Mouse (Mus musculus) embryonic facial prominence, embryonic 12.5 days (tissue): ENCODE measurements around the gene Cog4. TPM values are rescaled to one million over a fixed set of nuclear protein-coding genes. Genes with fewer than 3 reads are reported as not detected.

Source experiments
- ATAC-seq: fragments of 200-750 bp; cut with Nextera tagmentation; 2 replicates; pipeline ENCODE4 v1.8.0; 2017; ENCODE audit not compliant: insufficient number of reproducible peaks, insufficient read depth, low FRiP score, low TSS enrichment
- H3K27ac ChIP-seq: fragments of 300-500 bp; sonication (generic); 2 replicates; pipeline ENCODE4 v1.5.1; 2016; ENCODE audit warnings: mild to moderate bottlenecking
- H3K27me3 ChIP-seq: fragments of 300-500 bp; sonication (generic); 2 replicates; pipeline ENCODE4 v1.6.1; 2016; ENCODE audit warnings: mild to moderate bottlenecking, moderate library complexity
- H3K36me3 ChIP-seq: fragments of 300-500 bp; sonication (generic); 2 replicates; pipeline ENCODE4 v1.6.1; 2016; ENCODE audit warnings: mild to moderate bottlenecking
- H3K4me1 ChIP-seq: fragments of 300-500 bp; sonication (generic); 2 replicates; pipeline ENCODE4 v1.6.1; 2016
- H3K4me2 ChIP-seq: fragments of 300-500 bp; sonication (generic); replicated peaks from 2 replicates; pipeline ENCODE4 v1.6.1; 2016; ENCODE audit warnings: mild to moderate bottlenecking, moderate library complexity
- H3K4me3 ChIP-seq: fragments of 300-500 bp; sonication (generic); 2 replicates; pipeline ENCODE4 v1.5.1; 2016; ENCODE audit warnings: mild to moderate bottlenecking
- H3K9ac ChIP-seq: fragments of 300-500 bp; sonication (generic); 2 replicates; pipeline ENCODE4 v1.6.1; 2016; ENCODE audit warnings: mild to moderate bottlenecking, moderate library complexity
- H3K9me3 ChIP-seq: fragments of 300-500 bp; sonication (generic); 2 replicates; pipeline ENCODE4 v1.6.1; 2016; ENCODE audit warnings: mild to moderate bottlenecking, moderate library complexity
- WGBS: fragments of 180-500 bp; shearing (Covaris S2); methylation state at CpG from one replicate; pipeline ENCODE4 v1.1.7; 2016; 5-methylcytosine and 5-hydroxymethylcytosine counted together
- polyA plus RNA-seq: library from polyadenylated mRNA; unstranded; fragments of >200 nt; fragmentation: Nextera tagmentation; extraction: Ambion mirVana; gene quantifications from 2 replicates; pipeline ENCODE4 v1.2.1, GENCODE M21; 2016

The Cog4 gene
- polyA plus RNA-seq, 1 experiment from 2014 or later: 85.5 TPM

DNA sequence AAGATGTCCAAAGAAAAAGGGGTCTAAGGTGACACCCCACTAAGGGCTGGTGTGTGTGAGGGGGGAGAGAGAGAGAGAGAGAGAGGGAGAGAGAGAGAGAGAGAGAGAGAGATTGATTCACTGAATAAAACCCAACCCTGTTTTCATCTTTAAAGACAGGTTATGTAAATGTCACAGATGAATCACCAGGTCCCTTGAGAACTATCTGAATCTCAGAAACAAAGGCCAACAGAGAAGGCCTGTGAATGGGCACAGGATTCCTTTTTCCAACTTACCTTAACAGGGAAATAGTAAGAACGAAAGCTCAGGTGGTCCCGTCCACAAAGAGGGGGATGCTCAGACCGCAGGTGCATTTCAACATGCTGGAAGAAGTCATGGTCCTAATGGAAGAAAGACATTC is 35.3 kb upstream of the Cog4 start:
- no peak overlapping the region for H3K27ac ChIP-seq
- no peak overlapping the region for H3K4me3 ChIP-seq
- no peak overlapping the region for H3K4me2 ChIP-seq
- WGBS: 92% methylated on average over 3 of the region's 3 CpGs
- peaks cover 13% of the 10 kb centered on the region; the same call in 1 of the 2 replicates for H3K4me1 ChIP-seq
- peaks cover 73% of the 10 kb centered on the region for H3K36me3 ChIP-seq
- no peak for ATAC-seq
- no peaks in the 10 kb centered on the region for H3K27me3 ChIP-seq
- H3K9ac ChIP-seq: no peak overlapping the region
- H3K9me3 ChIP-seq: no peaks in the 10 kb centered on the region

- Histone ChIP-seq H3K27ac (no peak overlapping the region), H3K4me2 (no peak overlapping the region), H3K27me3 (no peaks in the 10 kb centered on the region), H3K4me1 (peaks cover 13% of the 10 kb centered on the region; the same call in 1 of the 2 replicates), H3K9ac (no peak overlapping the region), H3K4me3 (no peak overlapping the region), H3K36me3 (peaks cover 79% of the 10 kb centered on the region), H3K9me3 (no peaks in the 10 kb centered on the region)
- 96% methylated on average over 7 of the region's 7 CpGs for WGBS
- no peak for ATAC-seq
These were observed 34.6 kb upstream of the Cog4 start for GRCm38 (mm10) chr8:110811793-110812192.

GRCm38 (mm10) chr8:110812349-110813080 is 33.9 kb upstream of the Cog4 start:
- Histone ChIP-seq H3K36me3 (peaks cover 86% of the 10 kb centered on the region), H3K9me3 (no peaks in the 10 kb centered on the region), H3K4me1 (peaks cover 13% of the 10 kb centered on the region; the same call in 1 of the 2 replicates), H3K4me2 (no peak overlapping the region), H3K9ac (no peak overlapping the region), H3K27me3 (no peaks in the 10 kb centered on the region), H3K27ac (no peak overlapping the region), H3K4me3 (no peak overlapping the region)
- no peak for ATAC-seq
- 92% methylated on average over 7 of the region's 7 CpGs for WGBS

DNA sequence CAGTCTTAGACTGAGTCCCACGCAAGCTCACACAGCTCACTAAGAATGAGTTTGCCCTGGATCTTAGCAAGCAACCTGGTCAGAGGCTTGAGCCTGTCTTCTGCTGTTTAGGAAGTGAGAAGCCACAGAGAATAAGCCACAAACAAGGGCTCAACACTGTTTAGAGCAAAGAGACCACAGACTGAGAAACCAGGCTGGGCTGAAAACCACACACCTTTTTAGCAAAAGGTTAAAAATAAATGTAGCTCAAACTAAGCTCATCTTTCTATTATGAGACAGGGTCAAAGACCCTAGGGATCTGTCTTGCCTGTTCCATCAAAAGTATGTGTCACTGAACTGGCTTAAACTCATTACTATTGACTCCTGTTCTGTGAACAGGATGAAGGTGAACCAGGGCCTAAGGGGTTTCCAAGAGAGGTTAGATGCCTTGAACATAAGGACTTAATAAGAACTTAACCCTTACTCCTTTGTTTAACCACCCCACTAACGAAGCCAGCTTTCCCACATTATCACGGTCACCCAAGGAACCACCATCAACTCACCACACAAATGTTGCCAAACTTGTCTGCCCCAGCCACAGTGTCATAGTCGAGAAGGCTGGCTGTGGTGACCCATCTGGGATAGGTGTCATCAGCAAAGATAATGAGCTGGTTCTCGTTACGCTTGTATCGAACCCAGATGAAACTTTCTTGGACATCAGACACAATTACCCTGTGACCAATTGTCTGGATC is 33.2 kb upstream of the Cog4 start:
- ATAC-seq: no peak
- H3K9ac ChIP-seq: no peak overlapping the region
- no peaks in the 10 kb centered on the region for H3K9me3 ChIP-seq
- H3K4me3 ChIP-seq: no peak overlapping the region
- no peak overlapping the region for H3K4me2 ChIP-seq
- 88% methylated on average over 7 of the region's 7 CpGs for WGBS
- no peak overlapping the region for H3K27ac ChIP-seq
- peaks cover 93% of the 10 kb centered on the region for H3K36me3 ChIP-seq
- H3K27me3 ChIP-seq: no peaks in the 10 kb centered on the region
- peaks cover 10% of the 10 kb centered on the region; the same call in 1 of the 2 replicates for H3K4me1 ChIP-seq

DNA sequence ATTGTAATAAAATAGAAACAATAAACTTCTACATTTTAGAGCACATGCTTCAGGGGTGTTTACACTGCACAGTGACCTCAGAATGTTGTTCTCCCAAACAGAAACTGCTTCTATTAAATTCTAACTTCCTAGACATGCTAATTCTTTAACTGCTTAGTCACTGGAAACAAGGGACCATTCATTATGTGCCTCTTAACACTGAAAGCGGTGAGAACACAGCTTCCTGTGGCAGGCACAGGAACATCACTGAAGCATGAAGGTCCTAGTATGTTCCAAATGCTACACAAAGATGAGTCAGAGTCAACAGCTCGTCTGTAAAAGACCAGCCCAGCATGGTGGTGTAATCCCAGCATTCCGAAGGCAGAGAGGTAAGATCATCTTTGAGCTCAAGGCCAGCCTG is 31.1 kb upstream of the Cog4 start:
- ATAC-seq: no peak
- no peaks in the 10 kb centered on the region for H3K27me3 ChIP-seq
- 73% methylated on average over 3 of the region's 3 CpGs for WGBS
- H3K4me2 ChIP-seq: no peak overlapping the region
- peaks cover 97% of the 10 kb centered on the region for H3K36me3 ChIP-seq
- H3K27ac ChIP-seq: no peak overlapping the region
- no peaks in the 10 kb centered on the region for H3K9me3 ChIP-seq
- no peak overlapping the region for H3K4me3 ChIP-seq
- H3K4me1 ChIP-seq: no peaks in the 10 kb centered on the region
- no peak overlapping the region for H3K9ac ChIP-seq

DNA sequence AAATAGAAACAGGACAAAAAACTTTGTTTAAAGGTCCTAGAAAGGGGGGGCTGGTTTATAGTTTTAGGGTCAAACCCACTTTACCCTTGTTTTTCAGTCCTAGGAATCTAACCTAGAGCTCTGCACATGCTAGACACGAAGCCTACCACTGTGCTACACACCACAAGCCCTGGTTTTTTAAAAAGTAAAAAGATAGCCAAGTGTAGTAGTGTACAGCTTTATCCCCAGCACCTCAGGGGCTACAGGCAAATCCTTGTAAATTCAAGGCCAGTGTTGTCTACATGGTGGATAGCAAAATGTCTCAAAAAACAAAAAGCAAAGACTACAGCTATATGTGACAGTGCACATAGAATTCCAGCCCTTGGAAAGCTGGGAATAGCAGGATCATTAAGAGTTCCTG is 29.4 kb upstream of the Cog4 start:
- Histone ChIP-seq H3K4me2 (no peak overlapping the region), H3K9me3 (no peaks in the 10 kb centered on the region), H3K36me3 (peaks cover 97% of the 10 kb centered on the region), H3K4me3 (no peak overlapping the region), H3K27me3 (no peaks in the 10 kb centered on the region), H3K4me1 (no peaks in the 10 kb centered on the region), H3K9ac (no peak overlapping the region), H3K27ac (no peak overlapping the region)
- WGBS: 88% methylated on average over 1 of the region's 1 CpGs
- ATAC-seq: no peak

- no peaks in the 10 kb centered on the region for H3K27me3 ChIP-seq
- no peak for ATAC-seq
- no peak overlapping the region for H3K4me3 ChIP-seq
- H3K4me1 ChIP-seq: no peaks in the 10 kb centered on the region
- H3K9ac ChIP-seq: no peak overlapping the region
- WGBS: 81% methylated on average over 3 of the region's 3 CpGs
- no peak overlapping the region for H3K4me2 ChIP-seq
- H3K9me3 ChIP-seq: no peaks in the 10 kb centered on the region
- no peak overlapping the region for H3K27ac ChIP-seq
- peaks cover 97% of the 10 kb centered on the region for H3K36me3 ChIP-seq
These were observed 27.8 kb upstream of the Cog4 start for GRCm38 (mm10) chr8:110818593-110818992.

- ATAC-seq: no peak
- H3K9ac ChIP-seq: no peak overlapping the region
- H3K4me2 ChIP-seq: no peak overlapping the region
- H3K27ac ChIP-seq: no peak overlapping the region
- no peaks in the 10 kb centered on the region for H3K27me3 ChIP-seq
- H3K36me3 ChIP-seq: peaks cover 96% of the 10 kb centered on the region
- H3K9me3 ChIP-seq: no peaks in the 10 kb centered on the region
- 85% methylated on average over 2 of the region's 2 CpGs for WGBS
- no peak overlapping the region for H3K4me3 ChIP-seq
- H3K4me1 ChIP-seq: no peaks in the 10 kb centered on the region
These were observed 26.1 kb upstream of the Cog4 start for GRCm38 (mm10) chr8:110820257-110820656.

DNA sequence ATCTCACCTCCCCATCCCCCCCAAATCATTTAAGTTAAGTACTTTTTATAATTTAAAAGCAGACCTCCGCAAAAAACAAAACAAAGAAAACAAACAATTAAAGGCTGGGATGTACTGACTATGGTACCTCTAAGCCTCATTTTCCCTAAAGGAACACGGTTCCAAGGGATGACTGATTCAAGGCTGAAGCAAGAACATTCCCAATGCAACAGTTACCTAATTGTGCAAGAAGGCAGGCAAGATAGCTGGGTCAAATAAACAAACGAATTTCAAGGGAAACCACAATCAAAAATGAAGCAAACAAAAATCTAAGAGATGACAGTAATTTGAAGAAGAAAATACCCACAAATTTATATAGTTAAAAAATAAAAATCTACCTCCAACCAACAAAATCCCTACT is 24.4 kb upstream of the Cog4 start:
- ATAC-seq: no peak
- 86% methylated on average over 3 of the region's 3 CpGs for WGBS
- peaks cover 97% of the 10 kb centered on the region for H3K36me3 ChIP-seq

GRCm38 (mm10) chr8:110824861-110825260 is 21.5 kb upstream of the Cog4 start:
- Histone ChIP-seq H3K9ac (no peak overlapping the region), H3K4me2 (no peak overlapping the region), H3K9me3 (no peaks in the 10 kb centered on the region), H3K27me3 (no peaks in the 10 kb centered on the region), H3K4me1 (no peaks in the 10 kb centered on the region), H3K36me3 (peaks cover 92% of the 10 kb centered on the region), H3K4me3 (no peak overlapping the region), H3K27ac (no peak overlapping the region)
- 91% methylated on average over 1 of the region's 1 CpGs for WGBS
- no peak for ATAC-seq

More for the DNA sequence above, 24.4 kb upstream of the Cog4 start:
- Histone ChIP-seq H3K4me1 (no peaks in the 10 kb centered on the region), H3K27ac (no peak overlapping the region), H3K4me2 (no peak overlapping the region), H3K9ac (no peak overlapping the region), H3K27me3 (no peaks in the 10 kb centered on the region), H3K9me3 (no peaks in the 10 kb centered on the region), H3K4me3 (no peak overlapping the region)

DNA sequence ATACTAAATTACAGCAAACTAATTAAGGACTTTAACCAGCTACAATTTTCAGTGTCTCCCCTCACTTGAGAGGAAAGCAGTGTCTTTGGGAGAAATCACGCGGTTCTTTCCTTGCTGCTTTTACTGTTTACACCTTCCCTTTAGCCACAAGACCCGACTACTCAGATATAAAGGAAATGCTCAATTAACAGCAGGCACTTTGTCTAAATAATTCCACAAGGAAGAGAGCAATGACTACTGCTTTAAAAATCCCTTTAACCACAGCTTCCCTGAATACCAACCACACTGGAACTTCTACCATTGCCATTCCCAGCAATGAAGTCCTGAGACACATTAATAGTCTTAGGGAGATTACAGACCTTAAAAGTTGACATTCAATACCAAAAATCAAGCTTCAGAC is 17.9 kb upstream of the Cog4 start:
- peaks cover 85% of the 10 kb centered on the region for H3K36me3 ChIP-seq

DNA sequence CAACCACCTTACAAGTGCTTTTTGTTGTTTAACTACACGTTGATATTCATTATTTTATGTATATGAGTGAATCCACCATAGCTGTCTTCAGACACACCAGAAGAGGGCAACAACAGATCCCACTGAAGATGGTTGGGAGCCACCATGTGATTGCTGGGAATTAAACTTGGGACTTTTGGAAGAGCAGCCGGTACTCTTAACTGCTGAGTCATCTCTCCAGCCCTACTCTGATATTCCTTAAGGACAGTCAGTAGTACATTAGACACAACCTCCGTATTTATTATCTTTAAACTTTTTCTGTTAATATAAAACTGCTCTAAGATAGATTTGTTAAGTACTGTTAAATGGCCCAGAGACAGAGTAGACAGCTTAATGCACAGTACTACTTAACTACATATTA is 14.4 kb upstream of the Cog4 start:
- Histone ChIP-seq H3K36me3 (peaks cover 84% of the 10 kb centered on the region), H3K9me3 (no peaks in the 10 kb centered on the region), H3K27me3 (no peaks in the 10 kb centered on the region), H3K9ac (no peak overlapping the region), H3K4me1 (no peaks in the 10 kb centered on the region), H3K4me3 (no peak overlapping the region), H3K4me2 (no peak overlapping the region), H3K27ac (no peak overlapping the region)
- WGBS: 92% methylated on average over 3 of the region's 3 CpGs
- no peak for ATAC-seq

More for the DNA sequence above, 17.9 kb upstream of the Cog4 start:
- Histone ChIP-seq H3K4me1 (no peaks in the 10 kb centered on the region), H3K9ac (no peak overlapping the region), H3K27ac (no peak overlapping the region), H3K9me3 (no peaks in the 10 kb centered on the region), H3K4me2 (no peak overlapping the region), H3K4me3 (no peak overlapping the region), H3K27me3 (no peaks in the 10 kb centered on the region)
- 79% methylated on average over 3 of the region's 3 CpGs for WGBS
- no peak for ATAC-seq
